Mouse (Mus musculus): ENCODE results near the gene Tprn.

Gene Tprn

DNA sequence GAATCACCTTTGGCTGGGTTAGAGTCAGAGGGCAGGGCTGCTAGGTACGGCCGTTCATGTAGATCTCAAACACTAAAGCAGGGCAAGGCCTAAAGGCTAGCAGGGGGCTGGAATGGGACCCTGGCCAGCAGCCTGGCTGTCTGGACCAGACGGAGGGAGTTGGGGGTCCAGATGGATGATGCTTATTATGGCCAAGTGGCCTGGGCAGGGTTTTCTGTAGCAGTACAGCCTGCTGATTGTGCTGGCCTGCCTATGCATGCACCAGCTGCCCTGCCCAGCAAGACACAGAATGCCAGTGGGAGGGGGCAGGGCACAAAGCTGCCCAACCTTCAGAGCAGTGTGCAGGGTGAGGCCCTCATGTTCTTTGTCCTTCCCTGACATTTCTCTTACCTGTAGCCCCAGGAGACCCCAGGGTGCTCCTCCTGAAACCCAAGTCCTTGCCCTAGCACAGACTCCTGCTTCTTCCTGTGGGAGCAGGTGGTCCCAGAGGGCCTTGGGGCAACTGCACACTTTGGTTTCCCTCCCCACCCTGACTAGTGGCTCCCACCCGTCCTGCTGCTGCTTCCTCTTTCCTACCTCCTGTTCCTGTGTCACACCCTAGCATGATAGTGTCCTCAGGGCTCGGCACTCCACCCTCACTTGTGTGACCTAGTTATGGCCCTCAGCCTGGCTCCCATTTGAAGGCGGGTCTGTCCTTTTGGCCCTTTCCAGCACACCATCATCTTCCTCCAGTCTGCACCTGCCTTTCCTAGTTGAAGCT is 3.7 kb downstream of the Tprn start:
- peak in 1 of 2 experiments; percentile 38 for DNase-seq

DNA sequence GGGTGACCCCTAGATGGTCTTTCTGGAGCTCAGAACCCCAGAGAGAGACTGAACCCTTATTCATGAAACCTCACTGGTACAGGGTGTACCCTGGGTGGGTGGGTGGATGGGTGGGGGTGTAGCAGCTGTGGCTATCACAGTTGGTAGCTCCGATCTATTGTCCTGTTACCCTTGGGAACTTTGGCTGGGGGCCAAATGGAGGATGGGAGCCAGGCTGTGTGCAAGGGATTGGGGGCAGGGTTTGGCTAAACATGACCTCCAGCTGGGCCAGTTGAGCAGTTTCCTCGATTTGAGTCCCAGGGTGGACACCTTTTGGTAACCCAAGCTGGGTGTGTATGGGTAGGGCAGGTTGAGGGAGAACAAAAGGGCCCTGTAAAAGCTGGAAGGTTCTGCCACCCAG is 4.3 kb downstream of the Tprn start:
- DNase-seq: peak; percentile 47 to 65

DNA sequence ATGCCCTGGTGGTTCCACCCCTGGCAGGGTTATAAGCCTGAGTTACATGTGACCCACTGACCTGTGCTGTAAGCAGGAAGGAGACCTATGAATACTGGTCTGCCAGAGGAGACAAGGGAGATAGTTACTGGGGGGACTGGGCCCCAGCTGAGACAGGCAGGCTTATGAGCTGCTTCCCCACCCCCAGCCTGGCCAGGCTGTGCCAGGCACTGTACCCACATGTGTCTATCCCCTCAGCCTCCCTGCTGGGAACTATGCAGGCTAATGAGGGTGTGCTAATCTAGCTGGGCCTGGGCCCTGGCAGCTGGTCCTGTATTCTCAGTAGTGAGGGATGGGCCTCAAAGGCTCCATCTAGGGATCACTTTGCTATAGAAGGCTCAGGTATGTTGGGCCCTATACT is 4.8 kb downstream of the Tprn start:
- DNase-seq: no peak

DNA sequence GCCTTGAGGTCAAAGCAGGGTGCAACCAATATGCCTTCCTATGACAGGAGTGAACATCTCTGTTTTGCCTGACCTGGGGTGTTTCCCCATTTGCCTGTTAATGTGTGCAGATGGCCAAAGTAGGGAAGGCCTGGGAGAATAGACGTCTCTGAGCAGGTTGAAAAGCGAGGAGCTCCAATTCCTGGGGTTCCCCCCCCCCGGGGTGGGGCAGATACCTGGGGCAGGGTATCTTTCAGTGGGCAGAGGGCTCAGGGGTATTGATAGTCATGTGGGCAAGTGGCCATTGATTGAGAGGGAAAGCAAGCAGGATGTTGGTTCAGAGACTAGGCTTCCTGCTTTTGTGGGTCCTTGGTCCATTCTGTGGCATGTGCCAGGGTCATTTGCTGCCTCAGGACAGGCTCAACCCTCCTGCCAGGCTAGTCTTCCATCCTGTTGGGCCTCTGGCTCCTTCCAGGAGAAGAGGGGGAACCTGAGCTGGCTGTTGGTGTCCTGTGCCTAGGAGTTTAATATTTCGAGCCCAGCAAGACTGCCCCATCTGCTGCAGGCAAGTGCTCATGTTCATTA is 5.4 kb downstream of the Tprn start:
- DNase-seq: no peak

DNA sequence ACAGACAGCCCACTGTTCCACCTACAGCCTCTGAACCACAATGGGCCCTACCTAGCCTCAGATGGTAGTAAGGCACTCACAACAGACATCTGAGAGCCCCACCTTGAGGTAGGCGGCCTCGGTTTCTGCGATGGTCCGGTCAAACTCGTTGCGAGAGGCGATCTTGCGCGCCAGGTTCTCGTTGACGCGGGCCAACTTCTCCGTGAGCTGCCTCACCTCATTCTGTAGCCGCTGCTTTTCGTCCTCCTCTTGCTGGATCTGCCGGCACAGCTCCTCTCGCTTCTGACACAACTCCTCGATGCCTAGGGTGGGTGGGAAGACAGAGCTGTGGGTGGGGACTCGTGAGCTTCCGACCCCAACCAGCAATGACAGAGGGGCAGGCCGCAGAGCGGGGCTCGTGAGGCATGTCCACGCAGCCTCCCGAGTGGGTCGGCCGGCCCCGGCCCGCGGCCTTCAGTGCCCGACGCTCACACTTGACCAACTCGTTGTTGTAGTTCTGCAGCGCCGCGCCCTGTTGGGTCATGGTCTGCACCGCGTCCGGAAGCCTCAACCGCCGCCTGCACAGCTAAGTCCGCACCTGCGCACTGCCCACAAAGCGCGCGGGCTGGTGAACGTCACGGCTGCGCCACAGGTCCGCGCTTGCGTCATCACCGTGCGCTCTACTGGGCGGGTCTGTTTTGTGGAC is 9.6 kb downstream of the Tprn start, which contains the start of the genes Ssna1 and Anapc2:
Gene Ssna1 (minus strand): TSS at position 612 of the 685 bp plus-strand sequence.
Gene Anapc2 (plus strand): TSS at position 652 of the 685 bp plus-strand sequence.
- DNase-seq: peak; percentile 99

DNA sequence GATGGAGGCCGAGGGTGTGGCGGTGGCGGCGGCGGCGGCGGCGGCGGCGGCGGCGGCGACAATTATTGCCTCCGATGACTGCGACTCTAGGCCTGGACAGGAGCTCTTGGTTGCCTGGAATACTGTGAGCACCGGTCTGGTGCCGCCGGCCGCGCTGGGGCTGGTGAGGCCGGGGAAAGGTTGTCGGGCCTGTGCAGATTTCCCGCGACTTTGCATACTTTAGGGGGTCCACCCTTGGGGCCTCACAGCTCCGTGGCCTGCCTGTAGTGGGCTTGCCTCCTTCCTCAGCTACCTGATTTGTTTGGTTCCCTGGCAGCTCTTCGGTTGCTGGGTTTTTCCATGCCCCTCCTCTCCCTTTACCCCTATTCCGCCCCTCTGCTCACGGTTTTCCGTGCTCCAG is 10.1 kb downstream of the Tprn start:
- no peak for DNase-seq

DNA sequence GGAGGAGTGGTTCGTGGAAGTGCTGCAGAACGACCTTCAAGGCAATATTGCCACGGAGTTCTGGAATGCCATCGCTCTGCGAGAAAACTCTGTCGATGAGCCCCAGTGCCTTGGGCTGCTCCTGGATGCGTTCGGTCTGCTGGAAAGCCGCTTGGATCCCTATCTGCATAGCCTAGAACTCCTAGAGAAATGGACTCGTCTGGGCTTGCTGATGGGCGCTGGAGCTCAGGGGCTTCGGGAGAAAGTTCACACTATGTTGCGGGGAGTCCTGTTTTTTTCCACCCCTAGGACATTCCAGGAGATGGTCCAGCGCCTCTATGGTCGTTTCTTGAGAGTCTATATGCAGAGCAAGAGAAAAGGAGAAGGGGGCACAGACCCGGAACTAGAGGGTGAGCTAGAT is 10.6 kb downstream of the Tprn start:
- no peak for DNase-seq

DNA sequence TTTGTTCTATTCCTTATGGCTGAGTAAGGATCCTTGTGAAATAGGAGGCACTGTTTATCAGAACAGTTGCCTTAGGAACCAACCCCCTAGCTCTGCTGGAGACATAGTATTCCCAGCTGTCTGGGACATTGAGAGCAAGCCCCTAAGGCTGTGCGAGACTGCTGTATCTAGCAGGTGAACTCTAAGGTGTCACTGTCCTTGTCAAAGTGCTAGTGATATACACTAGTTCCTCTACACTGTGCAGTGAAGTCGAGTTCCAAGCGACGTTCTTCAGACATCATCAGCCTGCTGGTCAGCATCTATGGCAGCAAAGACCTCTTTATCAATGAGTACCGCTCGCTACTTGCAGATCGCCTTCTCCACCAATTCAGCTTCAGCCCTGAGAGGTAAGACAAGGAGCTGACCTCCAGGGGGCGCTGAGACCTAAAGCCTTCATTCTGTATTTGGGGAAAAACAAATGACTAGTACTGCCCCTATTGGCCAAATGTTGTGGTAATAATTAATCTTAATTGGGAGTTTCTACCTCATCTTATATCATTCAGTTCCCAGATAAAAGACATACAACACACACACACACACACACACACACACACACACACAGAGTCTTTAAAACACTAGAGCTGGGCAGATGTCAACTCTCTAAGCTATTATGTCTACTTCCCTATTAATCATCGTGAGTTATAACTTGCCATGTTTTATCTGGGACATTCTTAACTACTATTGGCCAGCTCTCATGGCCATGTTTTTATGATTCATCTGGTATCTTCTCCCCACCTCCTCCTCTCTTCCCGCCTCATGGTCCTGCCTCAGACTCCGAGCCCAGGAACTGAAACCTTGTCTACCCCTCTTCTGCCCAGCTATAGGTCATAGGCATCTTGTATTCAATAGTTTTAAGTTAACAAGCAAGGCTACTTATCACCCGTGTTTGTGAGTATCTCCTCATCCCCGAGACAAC is 16.8 kb downstream of the Tprn start:
- DNase-seq: peak; percentile 92

DNA sequence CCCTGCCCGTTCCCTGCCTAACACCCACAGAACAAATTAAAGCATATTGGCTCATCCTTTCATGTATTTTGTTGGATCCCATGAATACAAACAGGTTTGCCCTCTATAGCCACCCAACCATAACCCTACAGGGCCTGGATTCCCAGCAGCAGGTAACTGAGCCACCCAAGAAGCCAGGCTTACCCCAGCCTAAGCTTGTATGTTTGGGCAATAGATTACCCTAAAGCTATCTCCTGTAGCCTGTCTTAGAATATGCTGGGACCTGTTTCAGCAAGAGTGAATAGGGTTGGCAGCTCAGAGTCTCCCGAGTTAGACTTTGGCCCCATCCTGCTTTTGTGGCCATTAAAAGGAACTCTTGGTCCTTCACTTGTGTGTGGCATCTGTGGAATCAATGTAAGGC is 23.1 kb downstream of the Tprn start:
- DNase-seq: no peak

DNA sequence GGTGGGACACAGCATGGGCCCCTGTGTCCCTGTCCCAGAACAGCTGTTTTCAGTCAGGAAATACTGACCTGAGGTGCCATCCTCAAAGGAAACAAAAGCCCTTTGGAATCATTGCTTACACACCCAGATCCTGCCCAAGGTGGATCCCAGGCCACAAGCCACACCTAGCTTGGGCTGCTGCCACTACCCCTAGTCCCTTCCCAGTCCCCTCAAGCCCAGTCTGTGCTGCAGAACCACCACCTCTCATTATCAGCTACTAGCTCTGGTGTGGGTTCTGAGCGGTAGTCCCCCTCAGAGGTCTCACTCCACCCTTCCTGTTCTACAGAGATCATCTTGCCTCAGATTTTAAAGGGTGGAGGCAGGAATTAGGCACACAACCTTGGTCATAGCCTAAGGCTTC is 23.9 kb downstream of the Tprn start:
- no peak for DNase-seq

DNA sequence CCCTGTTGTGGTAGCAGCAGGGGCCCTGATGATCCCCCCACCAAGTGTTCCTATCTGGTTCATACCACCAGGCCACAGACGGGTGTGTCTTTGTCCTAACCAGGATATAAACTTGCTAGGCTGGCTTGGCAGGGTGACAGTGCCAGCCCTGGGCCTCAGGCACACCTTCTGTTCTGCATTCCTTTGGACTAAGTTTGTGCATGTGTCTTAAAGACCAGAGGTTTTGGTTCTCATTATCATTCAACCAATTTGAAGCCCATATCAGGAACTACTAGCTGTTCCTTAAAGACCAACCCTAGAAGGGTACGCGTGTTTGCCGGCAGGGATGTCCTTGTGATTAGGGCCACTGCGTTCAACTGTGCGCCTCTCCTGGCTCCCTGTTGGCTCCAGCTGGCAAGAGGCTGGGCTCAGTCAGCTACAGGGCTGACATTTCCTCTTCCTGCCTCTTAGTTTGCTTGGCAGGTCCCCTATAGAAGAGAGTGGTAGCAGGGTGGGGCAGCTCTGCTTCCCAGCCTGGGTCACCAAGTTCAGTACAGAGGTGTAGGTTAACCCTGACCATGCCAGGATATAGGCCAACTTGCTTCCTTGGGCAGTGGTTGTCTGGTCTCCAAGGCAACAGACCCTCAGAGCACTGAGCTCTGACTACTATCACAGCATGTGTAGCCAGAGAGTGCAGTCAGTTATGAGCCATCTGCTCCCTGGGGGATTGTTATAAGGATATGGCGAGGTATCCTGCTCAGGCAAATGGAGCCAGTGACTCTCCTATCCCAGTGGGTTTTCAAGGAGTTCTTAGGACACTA is 24.6 kb downstream of the Tprn start:
- peak in 1 of 2 experiments; percentile 43 for DNase-seq

DNA sequence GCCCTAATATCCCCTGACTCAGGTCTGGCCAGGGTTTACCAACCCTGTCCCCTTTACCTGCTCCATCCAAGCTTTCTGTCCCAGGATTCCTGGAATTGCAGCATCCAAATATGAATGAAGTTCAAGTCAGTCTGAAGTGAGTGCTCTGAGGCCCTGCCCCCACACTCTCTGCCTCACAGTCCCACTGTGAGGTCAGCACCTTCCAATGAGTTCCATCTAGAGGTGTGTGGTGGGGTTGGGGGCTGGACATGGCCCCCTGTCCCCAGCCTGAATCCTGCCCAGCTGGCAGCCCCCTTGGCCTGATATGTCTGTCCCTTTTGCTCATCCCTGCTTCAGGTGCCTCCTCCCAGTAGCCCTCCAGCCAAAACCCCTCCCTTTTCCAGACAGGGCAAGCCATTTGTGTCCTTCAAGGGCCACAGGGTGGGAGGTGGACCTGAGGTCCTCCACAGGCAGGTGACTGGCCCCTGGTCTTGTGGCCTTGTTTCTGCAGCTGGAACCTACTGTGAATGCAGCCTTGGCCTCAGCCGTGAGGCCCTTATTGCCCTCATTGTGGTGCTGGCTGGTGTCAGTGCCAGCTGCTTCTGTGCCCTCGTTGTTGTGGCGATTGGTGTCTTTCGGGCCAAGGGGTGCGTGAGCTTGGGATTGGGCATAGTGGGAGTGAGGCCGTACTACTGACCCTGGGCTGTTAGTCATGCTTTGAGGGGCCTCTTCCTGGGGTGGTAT is 25.7 kb downstream of the Tprn start, which contains the start of gene Tmem210:
Gene Tmem210 (plus strand): TSS at position 219 of the 723 bp plus-strand sequence.
- no peak for DNase-seq

DNA sequence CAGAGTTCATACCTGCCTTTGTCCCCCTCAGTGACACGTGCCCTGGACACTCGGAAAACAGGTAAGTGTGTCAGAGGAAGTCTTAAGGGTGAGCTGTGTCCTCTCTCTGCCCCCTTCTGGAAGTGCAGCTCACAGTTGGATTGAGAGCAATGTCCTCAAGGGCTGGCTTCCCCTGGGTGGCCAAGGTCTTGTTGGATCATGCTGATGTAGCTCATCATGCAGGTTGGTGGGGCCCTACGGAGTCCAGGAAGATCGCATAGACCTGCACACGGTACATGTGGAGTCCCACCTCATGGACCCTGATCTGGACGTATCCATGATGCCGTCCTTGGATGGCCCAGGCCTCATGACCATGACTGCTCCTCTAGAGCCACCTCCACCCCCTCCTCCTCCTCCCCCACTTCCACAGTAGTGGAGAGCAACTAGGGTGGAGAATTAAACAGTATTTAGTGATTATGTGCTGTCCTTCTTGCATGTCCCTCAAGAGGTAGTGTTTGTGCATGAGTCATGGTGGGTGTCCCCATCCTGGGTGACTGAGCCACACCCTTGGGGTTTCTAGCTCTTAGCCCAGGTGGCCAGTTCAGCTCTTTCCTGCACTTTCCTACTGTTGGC is 26.4 kb downstream of the Tprn start:
- DNase-seq: no peak

DNA sequence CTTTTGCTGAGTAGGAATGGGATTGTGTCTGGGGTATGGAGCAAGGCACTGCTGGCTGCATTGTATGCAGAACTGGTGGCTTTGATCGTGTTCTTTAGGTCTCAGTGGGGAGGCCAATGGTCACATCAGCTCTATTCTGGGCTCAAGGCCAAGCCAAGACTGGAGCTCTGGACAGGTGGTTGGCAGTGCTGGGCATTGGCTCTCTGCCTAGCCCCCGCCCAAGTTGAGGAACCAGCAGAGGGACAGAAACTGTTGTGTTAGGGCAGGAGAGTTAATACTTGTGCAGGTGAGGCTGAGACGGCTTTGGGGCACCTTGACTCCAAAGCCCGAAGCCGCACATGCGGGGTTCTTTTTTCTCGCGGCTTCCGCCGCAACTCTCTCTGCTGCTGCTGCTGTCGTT is 27.2 kb downstream of the Tprn start, which contains the start of gene Lrrc26:
Gene Lrrc26 (plus strand): TSS at position 265 of the 400 bp plus-strand sequence.
- DNase-seq: peak; percentile 45 to 63

DNA sequence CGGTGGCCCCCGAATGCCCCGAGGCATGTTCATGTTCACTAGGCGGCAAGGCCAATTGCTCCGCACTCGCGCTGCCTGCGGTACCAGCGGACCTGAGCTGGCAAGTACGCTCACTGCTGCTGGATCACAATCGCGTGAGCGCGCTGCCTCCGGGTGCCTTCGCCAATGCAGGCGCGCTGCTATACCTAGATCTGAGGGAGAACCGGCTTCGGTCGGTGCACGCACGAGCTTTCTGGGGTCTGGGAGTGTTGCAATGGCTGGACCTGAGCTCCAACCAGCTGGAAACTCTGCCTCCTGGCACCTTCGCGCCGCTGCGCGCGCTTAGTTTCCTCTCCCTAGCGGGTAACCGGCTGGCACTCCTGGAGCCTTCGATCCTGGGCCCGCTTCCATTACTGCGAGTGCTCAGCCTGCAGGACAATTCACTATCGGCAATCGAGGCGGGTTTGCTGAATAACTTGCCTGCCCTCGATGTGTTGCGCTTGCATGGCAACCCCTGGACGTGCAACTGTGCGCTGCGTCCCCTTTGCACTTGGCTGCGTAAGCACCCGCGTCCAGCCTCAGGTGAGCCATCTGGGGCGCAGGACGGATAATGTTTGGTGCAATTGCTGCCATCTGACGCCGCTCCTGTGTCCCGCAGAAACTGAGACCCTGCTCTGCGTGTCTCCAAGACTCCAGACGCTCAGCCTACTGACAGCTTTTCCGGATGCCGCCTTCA is 27.8 kb downstream of the Tprn start:
- DNase-seq: peak; percentile 34 to 60

DNA sequence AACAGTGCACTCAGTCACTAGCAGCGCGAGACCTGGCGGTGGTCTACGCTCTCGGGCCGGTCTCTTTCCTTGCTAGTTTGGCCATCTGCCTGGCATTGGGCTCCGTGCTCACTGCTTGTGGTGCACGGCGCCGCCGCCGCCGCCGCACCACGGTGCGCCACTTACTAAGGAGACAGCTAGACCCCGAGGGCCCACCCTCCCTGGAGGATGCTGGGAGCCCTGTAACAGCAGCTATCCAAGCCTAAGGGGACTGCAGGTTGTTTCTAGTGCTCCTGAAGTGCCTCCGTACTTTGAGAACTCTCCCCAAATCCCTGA is 28.4 kb downstream of the Tprn start:
- DNase-seq: peak in 1 of 2 experiments; percentile 35

DNA sequence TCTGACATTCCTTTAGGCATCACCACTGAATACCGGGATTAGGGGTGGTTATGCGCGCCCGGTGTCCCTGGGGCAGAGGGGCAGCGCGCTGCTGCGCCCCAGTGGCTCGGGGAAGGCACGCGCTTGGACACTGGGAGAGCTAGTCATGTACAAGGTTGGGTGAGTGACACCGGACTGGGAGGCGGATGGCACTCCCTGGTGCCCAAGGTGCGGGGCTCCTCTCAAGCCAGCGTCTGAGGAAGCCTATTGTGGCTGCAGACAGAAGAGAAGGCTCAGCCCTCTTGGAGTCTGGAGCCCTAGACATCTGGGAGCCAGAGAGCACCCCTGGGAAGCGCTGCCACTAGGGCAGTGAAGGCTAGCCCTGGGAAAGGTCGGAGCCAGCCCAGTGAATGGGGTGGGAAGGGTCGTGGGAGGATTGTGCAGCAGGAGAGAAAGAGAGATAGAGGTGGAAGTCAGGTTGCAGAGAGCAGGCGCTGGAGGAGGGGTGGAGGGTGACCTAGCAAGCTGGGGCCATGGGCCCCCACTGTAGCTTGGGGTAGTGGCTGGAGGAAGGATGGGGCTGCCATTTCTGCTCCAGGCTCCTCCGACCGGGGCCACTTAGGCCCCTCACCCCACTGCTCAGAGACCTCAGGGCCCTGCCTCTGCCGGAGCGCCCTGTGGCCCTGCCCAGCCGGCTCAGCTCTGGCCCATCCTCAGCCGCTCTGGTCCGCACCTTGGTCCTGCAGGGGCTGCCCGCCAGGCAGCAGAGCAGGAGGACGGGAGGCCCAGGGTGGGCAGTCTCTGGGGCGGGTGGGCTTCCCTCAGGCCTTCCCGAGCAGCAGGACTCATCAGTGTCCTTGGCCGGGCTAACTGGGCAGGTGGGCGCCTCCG is 29.0 kb downstream of the Tprn start:
- peak in 1 of 2 experiments; percentile 29 for DNase-seq

DNA sequence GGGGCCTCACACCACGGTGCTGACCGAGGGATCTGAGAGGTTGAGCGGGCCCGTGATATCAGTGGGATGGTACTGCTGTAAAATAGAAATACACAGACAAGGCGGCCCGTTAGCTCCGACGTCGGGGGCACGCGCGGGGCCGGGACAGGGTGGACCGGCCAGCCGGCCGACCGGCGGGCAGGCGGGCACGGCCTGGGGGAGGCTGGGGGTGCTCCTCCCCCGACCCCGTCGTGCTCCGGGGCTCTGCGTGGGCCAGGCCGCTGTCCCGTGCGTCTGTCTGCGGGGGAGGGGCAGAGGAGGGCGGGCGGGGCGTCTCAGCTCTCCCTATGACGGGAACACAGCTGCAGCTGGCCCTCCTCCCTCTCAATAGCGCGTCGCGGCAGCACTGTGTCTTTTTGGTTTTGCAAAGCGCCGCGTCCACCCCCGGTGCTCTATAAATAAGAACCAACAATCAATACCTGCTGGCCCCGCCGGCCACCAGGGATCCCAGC is 29.7 kb downstream of the Tprn start:
- peak; percentile 44 to 55 for DNase-seq

DNA sequence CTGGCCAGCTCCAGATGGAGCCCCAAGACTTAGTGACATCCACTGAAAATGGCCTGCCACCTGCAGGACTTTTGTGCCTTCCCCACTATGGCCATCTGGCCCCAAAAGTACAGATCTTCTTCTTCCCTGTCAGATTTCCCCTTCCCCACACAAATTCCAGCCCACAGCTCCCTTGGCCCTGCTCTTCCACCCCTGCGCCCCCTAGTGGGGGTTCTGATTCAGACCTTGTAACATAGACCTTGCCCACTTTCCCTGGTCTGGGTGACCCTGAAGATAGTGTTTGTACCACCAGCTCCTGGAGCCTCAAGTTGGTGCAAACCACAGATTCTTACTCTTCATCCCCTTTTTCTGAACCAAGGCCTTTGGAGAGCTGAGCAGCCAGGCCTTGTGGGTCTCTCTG is 30.4 kb downstream of the Tprn start:
- DNase-seq: peak; percentile 88 to 89
